Mouse (Mus musculus) neural tube, embryonic 15.5 days (tissue): Measurements from ENCODE around the gene Arhgap45. TPM values are rescaled to one million over a fixed set of nuclear protein-coding genes. Genes with fewer than 3 reads are reported as not detected.
A peak's percentile ranks its signal among the peaks of the same experiment; 100 is the strongest.

Source experiments
- ATAC-seq: fragments of 200-750 bp; cut with Nextera tagmentation; 2 replicates; pipeline ENCODE4 v1.8.0; 2017; ENCODE audit warnings: mild to moderate bottlenecking, moderate TSS enrichment, moderate library complexity; ENCODE audit not compliant: low FRiP score
- H3K27ac ChIP-seq: fragments of 300-500 bp; sonication (generic); replicated peaks from 2 replicates; pipeline ENCODE4 v1.5.1; 2015; ENCODE audit warnings: mild to moderate bottlenecking, inconsistent platforms
- H3K27me3 ChIP-seq: fragments of 300-500 bp; sonication (generic); replicated peaks from 2 replicates; pipeline ENCODE4 v1.6.1; 2015; ENCODE audit warnings: inconsistent platforms
- H3K36me3 ChIP-seq: fragments of 300-500 bp; sonication (generic); 2 replicates; pipeline ENCODE4 v1.6.1; 2015; ENCODE audit warnings: inconsistent platforms
- H3K4me1 ChIP-seq: fragments of 300-500 bp; sonication (generic); 2 replicates; pipeline ENCODE4 v1.6.1; 2015; ENCODE audit warnings: inconsistent platforms
- H3K4me2 ChIP-seq: fragments of 300-500 bp; sonication (generic); 2 replicates; pipeline ENCODE4 v1.6.1; 2015; ENCODE audit warnings: inconsistent platforms, mild to moderate bottlenecking, moderate library complexity
- H3K4me3 ChIP-seq: fragments of 300-500 bp; sonication (generic); replicated peaks from 2 replicates; pipeline ENCODE4 v1.5.1; 2015; ENCODE audit warnings: mild to moderate bottlenecking, inconsistent platforms
- H3K9ac ChIP-seq: fragments of 300-500 bp; sonication (generic); replicated peaks from 2 replicates; pipeline ENCODE4 v1.6.1; 2015; ENCODE audit warnings: mild to moderate bottlenecking, inconsistent platforms
- H3K9me3 ChIP-seq: fragments of 300-500 bp; sonication (generic); replicated peaks from 2 replicates; pipeline ENCODE4 v1.6.1; 2016; ENCODE audit warnings: inconsistent platforms
- WGBS: fragments of 180-500 bp; shearing (Covaris S2); methylation state at CpG from one replicate; pipeline ENCODE4 v1.1.7; 2015; ENCODE audit warnings: mixed read lengths; 5-methylcytosine and 5-hydroxymethylcytosine counted together
- polyA plus RNA-seq: library from polyadenylated mRNA; unstranded; fragments of >200 nt; fragmentation: Nextera tagmentation; extraction: Ambion mirVana; gene quantifications from 2 replicates; pipeline ENCODE4 v1.2.1, GENCODE M21; 2015

The Arhgap45 gene
- polyA plus RNA-seq, 1 experiment from 2014 or later = 2.0 TPM

DNA sequence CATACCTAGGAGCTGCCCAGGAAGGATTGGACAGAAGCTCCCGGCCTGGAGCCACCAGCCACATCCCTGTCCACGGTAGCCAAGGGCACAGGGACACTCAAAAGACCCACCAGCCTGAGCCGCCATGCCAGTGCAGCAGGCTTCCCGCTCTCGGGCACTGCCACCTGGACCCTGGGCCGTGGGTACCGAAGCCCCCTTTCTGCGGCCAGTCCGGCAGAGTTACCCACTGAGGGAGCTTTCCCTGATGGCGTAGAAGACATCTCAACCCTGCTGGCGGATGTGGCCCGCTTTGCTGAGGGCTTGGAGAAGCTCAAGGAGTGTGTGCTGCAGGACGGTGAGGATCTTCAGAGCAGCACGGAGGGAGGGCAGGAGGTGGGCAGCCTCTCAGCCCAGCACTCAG is 1.3 kb downstream of the Arhgap45 start:
- H3K9ac ChIP-seq = no peak overlapping the region
- H3K9me3 ChIP-seq = no peaks in the 10 kb centered on the region
- ATAC-seq = no peak
- H3K36me3 ChIP-seq = no peaks in the 10 kb centered on the region
- no peak overlapping the region for H3K4me2 ChIP-seq
- no peaks in the 10 kb centered on the region for H3K4me1 ChIP-seq
- H3K4me3 ChIP-seq = no peak overlapping the region
- WGBS = 84% methylated on average over 14 of the region's 14 CpGs
- H3K27me3 ChIP-seq = peaks cover 69% of the 10 kb centered on the region
- no peak overlapping the region for H3K27ac ChIP-seq

GRCm38 (mm10) chr10:80018739-80019297 is 2.4 kb downstream of the Arhgap45 start:
- Histone ChIP-seq H3K36me3 (no peaks in the 10 kb centered on the region), H3K4me2 (0 out of 2 replicates have a peak overlapping the region, but pooled peaks have one; percentile 13), H3K27me3 (peaks cover 58% of the 10 kb centered on the region), H3K4me1 (no peaks in the 10 kb centered on the region), H3K9me3 (no peaks in the 10 kb centered on the region), H3K9ac (no peak overlapping the region), H3K4me3 (no peak overlapping the region), H3K27ac (no peak overlapping the region)
- no peak for ATAC-seq
- WGBS = 9% methylated on average over 13 of the region's 15 CpGs

DNA sequence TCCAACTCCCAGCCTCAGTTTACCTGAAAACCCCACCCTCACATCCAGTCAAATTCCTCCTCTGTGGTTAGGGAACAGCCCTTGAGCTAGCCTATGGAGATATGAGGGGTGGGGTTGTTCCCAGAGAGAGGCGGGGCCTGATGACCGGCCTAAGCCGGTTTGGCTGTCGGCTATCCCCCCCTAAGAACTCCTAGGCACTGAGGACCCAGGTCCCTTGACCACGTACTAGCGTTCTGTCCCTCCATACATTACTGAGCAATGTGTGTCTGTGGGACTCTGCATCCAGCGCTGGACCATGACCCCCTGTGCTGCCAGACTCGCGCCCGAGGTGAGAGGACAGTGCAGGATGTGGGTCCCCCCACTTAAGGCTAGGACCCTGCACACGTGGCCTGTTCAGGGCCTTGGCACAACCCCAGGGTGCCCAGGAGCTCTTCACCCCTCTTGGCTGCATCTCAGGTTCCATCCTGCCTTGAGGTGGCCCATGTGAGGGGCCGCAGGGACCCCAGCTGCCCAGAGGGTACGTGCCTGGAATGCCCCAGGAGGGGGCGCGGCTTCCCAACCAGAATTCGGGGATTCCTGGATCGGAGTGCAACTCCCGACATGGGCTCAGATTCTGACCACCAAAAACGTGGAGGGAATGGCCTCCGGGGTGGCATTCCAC is 3.1 kb downstream of the Arhgap45 start:
- WGBS = 10% methylated on average over 20 of the region's 20 CpGs
- Histone ChIP-seq H3K4me3 (no peak overlapping the region), H3K36me3 (no peaks in the 10 kb centered on the region), H3K4me2 (peak overlapping the region; percentile 16), H3K27me3 (peaks cover 51% of the 10 kb centered on the region), H3K9me3 (no peaks in the 10 kb centered on the region), H3K9ac (no peak overlapping the region), H3K27ac (no peak overlapping the region), H3K4me1 (no peaks in the 10 kb centered on the region)
- no peak for ATAC-seq

DNA sequence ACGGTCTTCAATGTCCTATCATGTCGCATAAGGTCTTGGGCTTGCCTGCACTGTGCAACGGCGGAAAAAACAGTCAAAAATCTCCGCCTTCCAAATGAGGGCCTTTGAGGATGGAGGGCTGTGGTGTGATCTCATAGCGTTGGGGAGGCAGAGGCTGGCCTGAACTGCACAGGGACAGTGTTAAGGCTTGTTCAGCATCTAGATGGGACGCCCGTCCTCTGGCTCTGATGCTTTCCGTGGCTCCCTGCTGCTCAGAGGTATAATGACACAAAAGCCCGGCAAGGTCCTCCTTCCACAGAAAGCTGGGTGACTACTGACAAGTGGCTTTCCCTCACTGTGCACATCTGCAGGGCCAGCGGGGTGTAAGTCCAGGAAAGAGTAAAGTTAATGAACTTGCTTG is 3.7 kb downstream of the Arhgap45 start:
- Histone ChIP-seq H3K9ac (no peak overlapping the region), H3K4me3 (no peak overlapping the region), H3K4me1 (no peaks in the 10 kb centered on the region), H3K4me2 (no peak overlapping the region; the same call in 1 of the 2 replicates), H3K27me3 (peaks cover 45% of the 10 kb centered on the region), H3K27ac (no peak overlapping the region), H3K9me3 (no peaks in the 10 kb centered on the region), H3K36me3 (no peaks in the 10 kb centered on the region)
- 32% methylated on average over 11 of the region's 11 CpGs for WGBS
- ATAC-seq = no peak

DNA sequence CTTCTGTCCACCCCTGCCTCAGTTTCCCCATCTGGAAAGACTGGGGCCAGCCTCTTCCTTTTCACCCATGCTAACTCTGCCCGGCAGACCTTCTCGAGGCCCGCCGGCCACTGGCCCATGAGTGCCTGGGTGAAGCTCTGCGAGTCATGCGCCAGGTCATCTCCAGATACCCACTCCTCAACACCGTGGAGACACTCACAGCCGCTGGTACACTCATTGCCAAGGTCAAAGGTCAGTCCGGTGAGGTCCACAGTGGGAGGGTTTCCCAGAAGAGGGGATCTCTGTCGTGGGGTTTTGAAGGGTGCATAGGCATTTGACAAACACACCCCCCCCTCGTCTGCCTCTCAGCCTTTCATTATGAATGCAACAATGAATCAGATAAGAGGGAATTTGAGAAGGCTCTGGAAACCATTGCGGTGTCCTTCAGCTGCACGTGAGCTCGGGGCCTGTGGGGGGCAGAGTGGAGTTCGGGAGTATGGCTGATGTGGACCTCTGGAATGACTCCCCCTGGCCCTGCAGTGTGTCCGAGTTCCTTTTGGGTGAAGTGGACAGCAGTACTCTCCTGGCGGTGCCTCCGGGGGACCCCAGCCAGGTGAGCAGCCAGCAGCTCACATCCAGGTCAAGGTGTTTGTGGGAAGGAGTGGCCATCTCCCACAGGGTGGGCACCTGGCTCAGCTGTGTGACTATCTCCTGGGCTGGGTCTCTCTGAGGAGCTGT is 4.3 kb downstream of the Arhgap45 start:
- Histone ChIP-seq H3K4me1 (no peaks in the 10 kb centered on the region), H3K27me3 (peaks cover 40% of the 10 kb centered on the region), H3K4me2 (no peak overlapping the region), H3K9ac (no peak overlapping the region), H3K9me3 (no peaks in the 10 kb centered on the region), H3K4me3 (no peak overlapping the region), H3K27ac (no peak overlapping the region), H3K36me3 (no peaks in the 10 kb centered on the region)
- WGBS = 84% methylated on average over 18 of the region's 18 CpGs
- no peak for ATAC-seq

DNA sequence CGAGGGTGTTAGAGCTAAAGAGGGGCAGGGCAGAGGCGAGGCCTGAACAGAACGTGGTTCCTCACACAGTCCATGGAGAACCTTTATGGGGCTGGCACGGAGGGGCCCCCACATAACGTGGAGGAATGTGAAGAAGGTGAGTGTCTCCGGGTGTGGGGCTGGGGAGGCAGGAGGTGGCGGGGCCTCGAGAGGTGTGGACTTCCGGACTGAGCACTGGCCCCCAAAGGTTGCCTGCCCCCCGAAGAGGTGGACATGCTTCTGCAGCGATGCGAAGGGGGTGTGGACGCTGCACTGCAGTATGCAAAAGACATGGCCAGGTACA is 4.8 kb downstream of the Arhgap45 start:
- no peaks in the 10 kb centered on the region for H3K9me3 ChIP-seq
- no peak overlapping the region for H3K9ac ChIP-seq
- no peak overlapping the region for H3K4me3 ChIP-seq
- 89% methylated on average over 13 of the region's 13 CpGs for WGBS
- H3K4me1 ChIP-seq = no peaks in the 10 kb centered on the region
- H3K27me3 ChIP-seq = peaks cover 36% of the 10 kb centered on the region
- no peak for ATAC-seq
- H3K27ac ChIP-seq = no peak overlapping the region
- H3K36me3 ChIP-seq = no peaks in the 10 kb centered on the region
- H3K4me2 ChIP-seq = no peak overlapping the region

GRCm38 (mm10) chr10:80022164-80022563 is 5.7 kb downstream of the Arhgap45 start:
- H3K4me2 ChIP-seq = no peak overlapping the region
- ATAC-seq = no peak
- no peaks in the 10 kb centered on the region for H3K36me3 ChIP-seq
- no peaks in the 10 kb centered on the region for H3K9me3 ChIP-seq
- H3K4me3 ChIP-seq = no peak overlapping the region
- H3K27me3 ChIP-seq = peaks cover 29% of the 10 kb centered on the region
- 95% methylated on average over 12 of the region's 12 CpGs for WGBS
- H3K4me1 ChIP-seq = no peaks in the 10 kb centered on the region
- H3K27ac ChIP-seq = no peak overlapping the region
- H3K9ac ChIP-seq = no peak overlapping the region

DNA sequence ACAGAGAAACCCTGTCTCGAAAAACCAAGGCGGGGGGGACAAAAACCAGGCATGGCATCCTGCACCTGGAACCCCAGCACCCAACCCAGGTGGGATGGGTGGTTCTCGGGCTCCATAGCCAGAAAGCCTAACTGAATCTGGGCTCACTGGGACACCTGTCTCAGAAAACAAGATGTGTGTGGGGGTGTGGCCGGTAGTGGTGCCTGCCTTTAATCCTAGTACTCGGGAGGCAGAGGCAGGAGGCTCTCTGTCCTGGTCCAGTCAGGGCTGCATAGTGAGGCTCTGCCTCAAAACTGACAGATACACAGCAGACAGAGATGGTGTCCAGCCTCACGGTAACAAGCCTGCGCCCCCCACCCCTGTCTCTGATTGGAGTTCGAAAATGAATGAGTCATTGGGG is 6.4 kb downstream of the Arhgap45 start:
- Histone ChIP-seq H3K9me3 (no peaks in the 10 kb centered on the region), H3K27me3 (peaks cover 27% of the 10 kb centered on the region), H3K4me2 (no peak overlapping the region), H3K27ac (no peak overlapping the region), H3K9ac (no peak overlapping the region), H3K4me3 (no peak overlapping the region), H3K36me3 (no peaks in the 10 kb centered on the region), H3K4me1 (no peaks in the 10 kb centered on the region)
- no peak for ATAC-seq
- WGBS = 93% methylated on average over 8 of the region's 8 CpGs

DNA sequence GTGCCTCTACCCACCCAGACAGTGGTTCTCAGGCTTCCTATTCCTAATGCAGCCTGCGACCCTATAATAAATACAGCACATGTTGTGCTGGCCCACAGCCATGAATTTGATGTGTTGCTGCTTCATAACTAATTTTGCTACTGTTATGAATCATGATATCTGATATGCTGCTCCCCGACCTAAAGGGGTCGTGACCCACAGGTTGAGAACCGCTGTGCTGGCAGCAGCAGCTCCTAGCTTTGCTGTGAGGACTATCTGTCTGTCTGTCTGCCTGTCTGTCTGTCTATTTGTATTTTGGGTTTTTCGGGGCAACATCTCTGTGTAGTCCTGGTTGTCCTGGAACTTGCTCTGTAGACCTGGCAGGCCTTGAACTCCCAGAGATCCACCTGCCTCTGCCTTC is 7.3 kb downstream of the Arhgap45 start:
- Histone ChIP-seq H3K27ac (no peak overlapping the region), H3K9ac (no peak overlapping the region), H3K27me3 (peaks cover 23% of the 10 kb centered on the region), H3K36me3 (no peaks in the 10 kb centered on the region), H3K4me3 (no peak overlapping the region), H3K4me2 (no peak overlapping the region), H3K4me1 (no peaks in the 10 kb centered on the region), H3K9me3 (no peaks in the 10 kb centered on the region)
- WGBS = 88% methylated on average over 5 of the region's 5 CpGs
- no peak for ATAC-seq

- H3K4me2 ChIP-seq = no peak overlapping the region
- no peak overlapping the region; the same call in 1 of the 2 replicates for H3K9ac ChIP-seq
- WGBS = 82% methylated on average over 15 of the region's 15 CpGs
- H3K27me3 ChIP-seq = peaks cover 16% of the 10 kb centered on the region
- H3K36me3 ChIP-seq = no peaks in the 10 kb centered on the region
- H3K9me3 ChIP-seq = no peaks in the 10 kb centered on the region
- no peak overlapping the region for H3K27ac ChIP-seq
- no peaks in the 10 kb centered on the region for H3K4me1 ChIP-seq
- no peak overlapping the region for H3K4me3 ChIP-seq
- no peak for ATAC-seq
These were observed 8.0 kb downstream of the Arhgap45 start for GRCm38 (mm10) chr10:80024229-80025043.

- no peak overlapping the region for H3K4me3 ChIP-seq
- H3K4me2 ChIP-seq = no peak overlapping the region
- no peaks in the 10 kb centered on the region for H3K36me3 ChIP-seq
- no peak overlapping the region for H3K27ac ChIP-seq
- WGBS = 62% methylated on average over 4 of the region's 4 CpGs
- no peak for ATAC-seq
- no peaks in the 10 kb centered on the region for H3K9me3 ChIP-seq
- H3K9ac ChIP-seq = no peak overlapping the region
- no peaks in the 10 kb centered on the region for H3K4me1 ChIP-seq
- peaks cover 11% of the 10 kb centered on the region for H3K27me3 ChIP-seq
These were observed 8.5 kb downstream of the Arhgap45 start for GRCm38 (mm10) chr10:80025044-80025347.

DNA sequence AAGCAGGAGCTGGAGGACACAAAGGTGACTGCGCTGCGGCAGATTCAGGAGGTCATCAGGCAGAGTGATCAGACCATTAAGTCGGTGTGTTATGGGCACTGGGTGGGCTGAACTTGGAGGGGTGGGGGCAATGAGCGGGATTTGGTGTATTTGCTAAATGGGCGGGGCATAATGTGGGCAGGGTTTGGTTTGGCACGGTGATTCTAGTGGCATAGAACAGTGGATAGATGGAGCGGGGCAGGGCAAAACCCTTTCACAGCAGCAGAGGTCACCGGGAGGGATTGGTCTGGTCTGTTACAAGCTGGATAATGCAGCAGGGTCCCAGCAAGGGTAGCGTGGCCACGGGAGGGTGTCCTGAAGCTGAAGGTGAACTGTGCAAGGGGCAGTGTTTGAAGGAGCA is 9.0 kb downstream of the Arhgap45 start:
- Histone ChIP-seq H3K9me3 (no peaks in the 10 kb centered on the region), H3K36me3 (no peaks in the 10 kb centered on the region), H3K4me1 (no peaks in the 10 kb centered on the region), H3K27me3 (peaks cover 6% of the 10 kb centered on the region), H3K9ac (no peak overlapping the region), H3K4me3 (no peak overlapping the region), H3K4me2 (no peak overlapping the region), H3K27ac (no peak overlapping the region)
- ATAC-seq = no peak
- 75% methylated on average over 10 of the region's 10 CpGs for WGBS
